8 mouse cellular contexts compared by ENCODE assay signal in genomic region chr2:131209969-131210792, GRCm38 (mm10). TPM values are rescaled to one million over a fixed set of nuclear protein-coding genes. Genes with fewer than 3 reads are reported as not detected.
A peak's percentile ranks its signal among the peaks of the same experiment; 100 is the strongest.
DNase-seq lines count a peak whose midpoint lies in the region; ATAC-seq and TF ChIP-seq lines count a peak whose summit lies in the region.

No protein-coding gene starts in this region.

- 2% methylated on average over 50 of the region's 50 CpGs for WGBS in forebrain, embryonic 11.5 days
- WGBS in heart, embryonic 16.5 days = under 1% methylated on average over 50 of the region's 50 CpGs
- 1% methylated on average over 50 of the region's 50 CpGs for WGBS in liver, embryonic 14.5 days (ENCODE audit: insufficient replicate concordance)
- WGBS in stomach, embryonic 15.5 days = under 1% methylated on average over 50 of the region's 50 CpGs

- no peak for TF ChIP-seq EP300 in liver, embryonic 14.5 days (IDR thresholded peaks at IDR 0.05; ENCODE audit: low read depth)

- H3K9me3 ChIP-seq in E14TG2a.4 (ENCODE audit: low read length) = peaks cover 5% of the 10 kb centered on the region; the same call in 1 of the 2 replicates
- H3K9me3 ChIP-seq in forebrain, embryonic 11.5 days (ENCODE audit: control insufficient read depth, low read length) = no peaks in the 10 kb centered on the region
- no peaks in the 10 kb centered on the region for H3K9me3 ChIP-seq in heart, embryonic 16.5 days (replicated peaks; ENCODE audit: control insufficient read depth, low read length)
- no peaks in the 10 kb centered on the region for H3K9me3 ChIP-seq in liver, embryonic 14.5 days (ENCODE audit: control insufficient read depth, low read length)
- H3K9me3 ChIP-seq in stomach, embryonic 15.5 days = no peaks in the 10 kb centered on the region

- H3K9ac ChIP-seq in forebrain, embryonic 11.5 days (ENCODE audit: low read length) = peak overlapping the region; percentile 77
- H3K9ac ChIP-seq in heart, embryonic 16.5 days (ENCODE audit: low read length) = peak overlapping the region; percentile 85
- H3K9ac ChIP-seq in liver, embryonic 14.5 days (replicated peaks) = peak overlapping the region; percentile 85
- peak overlapping the region; percentile 42 for H3K9ac ChIP-seq in stomach, embryonic 15.5 days

- H3K4me1 ChIP-seq in E14TG2a.4 (replicated peaks; ENCODE audit: low read depth, low read length) = peaks cover 48% of the 10 kb centered on the region
- peaks cover 5% of the 10 kb centered on the region for H3K4me1 ChIP-seq in forebrain, embryonic 11.5 days (replicated peaks; ENCODE audit: control insufficient read depth, insufficient read depth, low read length)
- peaks cover 17% of the 10 kb centered on the region for H3K4me1 ChIP-seq in heart, embryonic 16.5 days (ENCODE audit: control insufficient read depth, insufficient read depth, low read length)
- H3K4me1 ChIP-seq in liver, embryonic 14.5 days (replicated peaks; ENCODE audit: control insufficient read depth in 2 of 2, insufficient read depth in 2 of 2, low read length in 1 of 2) = peaks cover 83 to 86% of the 10 kb centered on the region in 2 experiments
- peaks cover 25% of the 10 kb centered on the region for H3K4me1 ChIP-seq in stomach, embryonic 15.5 days

- peak overlapping the region; percentile 87 for H3K4me3 ChIP-seq in E14TG2a.4 (replicated peaks; ENCODE audit: low read length)
- H3K4me3 ChIP-seq in forebrain, embryonic 11.5 days (ENCODE audit: low read depth, low read length) = peak overlapping the region; percentile 54
- peak overlapping the region; percentile 71 for H3K4me3 ChIP-seq in heart, embryonic 16.5 days (ENCODE audit: low read length)
- H3K4me3 ChIP-seq in liver, embryonic 14.5 days (ENCODE audit: insufficient read depth in 1 of 2, low read depth in 2 of 2, low read length in 2 of 2) = peak overlapping the region; percentile 68 to 87
- peak overlapping the region; percentile 49 for H3K4me3 ChIP-seq in stomach, embryonic 15.5 days (replicated peaks)

- H3K36me3 ChIP-seq in E14TG2a.4 (ENCODE audit: insufficient read depth, low read length) = 0 out of 2 replicates have a peak, but pooled peaks cover 10% of the 10 kb centered on the region
- H3K36me3 ChIP-seq in forebrain, embryonic 11.5 days (ENCODE audit: control insufficient read depth, insufficient read depth, low read length) = no peaks in the 10 kb centered on the region; the same call in 1 of the 2 replicates
- peaks cover 10% of the 10 kb centered on the region for H3K36me3 ChIP-seq in heart, embryonic 16.5 days (ENCODE audit: control insufficient read depth, insufficient read depth)
- peaks cover 4% of the 10 kb centered on the region; the same call in 1 of the 2 replicates for H3K36me3 ChIP-seq in liver, embryonic 14.5 days (replicated peaks; ENCODE audit: control insufficient read depth, insufficient read depth, low read depth)
- no peaks in the 10 kb centered on the region for H3K36me3 ChIP-seq in stomach, embryonic 15.5 days

- H3K27me3 ChIP-seq in E14TG2a.4 (ENCODE audit: insufficient read depth, low read length) = peaks cover 16% of the 10 kb centered on the region; the same call in 1 of the 2 replicates
- no peaks in the 10 kb centered on the region for H3K27me3 ChIP-seq in forebrain, embryonic 11.5 days (ENCODE audit: control insufficient read depth, insufficient read depth, low read length)
- no peaks in the 10 kb centered on the region for H3K27me3 ChIP-seq in heart, embryonic 16.5 days (ENCODE audit: control insufficient read depth, insufficient read depth, low read length)
- no peaks in the 10 kb centered on the region for H3K27me3 ChIP-seq in liver, embryonic 14.5 days (ENCODE audit: control insufficient read depth, insufficient read depth, low read length)
- no peaks in the 10 kb centered on the region for H3K27me3 ChIP-seq in stomach, embryonic 15.5 days (replicated peaks)

- peak; percentile 98 for ATAC-seq in forebrain, embryonic 11.5 days (replicated peaks; ENCODE audit: low FRiP score)
- peak; percentile 96 for ATAC-seq in heart, embryonic 16.5 days (replicated peaks; ENCODE audit: extremely low read depth, insufficient read depth, low FRiP score)
- ATAC-seq in liver, embryonic 14.5 days (ENCODE audit: insufficient read depth) = peak; percentile 79
- peak; percentile 92 for ATAC-seq in stomach, embryonic 15.5 days (ENCODE audit: insufficient read depth, low FRiP score, low read depth)

- DNase-seq in c-Kit-positive CD71-positive TER-119-negative erythroid progenitor cells, embryonic 14.5 days (ENCODE audit: low read depth) = peak; percentile 83
- peak; percentile 96 for DNase-seq in forebrain, embryonic 11.5 days (ENCODE audit: low spot score)
- peak; percentile 96 to 98 for DNase-seq in kidney, postnatal 25 days
- peak; percentile 87 to 88 (median 88) for DNase-seq in liver, embryonic 14.5 days (ENCODE audit: low read depth in 3 of 3, low spot score in 3 of 3)
- DNase-seq in neural tube, embryonic 10.5 days (ENCODE audit: extremely low spot score, low spot score) = peak; percentile 95

- peak overlapping the region; percentile 64 for H3K27ac ChIP-seq in forebrain, embryonic 11.5 days (ENCODE audit: low read depth, low read length)
- peak overlapping the region; percentile 95 for H3K27ac ChIP-seq in heart, embryonic 16.5 days (ENCODE audit: low read length)
- peak overlapping the region; percentile 91 for H3K27ac ChIP-seq in liver, embryonic 14.5 days
- peak overlapping the region; percentile 93 for H3K27ac ChIP-seq in stomach, embryonic 15.5 days

- peak; percentile 26; the same call in 1 of the 2 replicates for TF ChIP-seq CTCF in E14TG2a.4 (conservative IDR thresholded peaks at IDR 0.05; ENCODE audit: low read length)
- TF ChIP-seq CTCF in liver, embryonic 14.5 days (IDR thresholded peaks at IDR 0.05; ENCODE audit: low read depth) = peak; percentile 99

- peak overlapping the region; percentile 68 for H3K4me2 ChIP-seq in forebrain, embryonic 11.5 days (ENCODE audit: low read depth, low read length, severe bottlenecking)
- peak overlapping the region; percentile 71 for H3K4me2 ChIP-seq in heart, embryonic 16.5 days (ENCODE audit: low read depth, low read length)
- H3K4me2 ChIP-seq in liver, embryonic 14.5 days (ENCODE audit: low read depth) = peak overlapping the region; percentile 89
- H3K4me2 ChIP-seq in stomach, embryonic 15.5 days = peak overlapping the region; percentile 58

RNA-seq across cellular contexts. Expression of gene Ap5s1, which starts 3.3 kb away (rescaled TPM):
- polyA plus RNA-seq in forebrain, embryonic 11.5 days (2014; fragmentation: Nextera tagmentation; extraction: Ambion mirVana) = 30.6 and 31.4 TPM in 2 replicates
- 40.7 and 41.9 TPM in 2 replicates for polyA plus RNA-seq in heart, embryonic 16.5 days (2015; fragmentation: Nextera tagmentation; extraction: Ambion mirVana)
- 19.5 and 20.0 TPM in 2 replicates for polyA plus RNA-seq in liver, embryonic 14.5 days (2012; rRNA removed)
- polyA plus RNA-seq in liver, embryonic 14.5 days (2014; fragmentation: Nextera tagmentation; extraction: Ambion mirVana) = 13.1 and 17.0 TPM in 2 replicates
- 23.2 and 23.7 TPM in 2 replicates for polyA plus RNA-seq in stomach, embryonic 15.5 days (2015; fragmentation: Nextera tagmentation; extraction: Ambion mirVana)

RNA-seq across cellular contexts. Expression of gene Spef1, which starts 23.1 kb away (rescaled TPM):
- 9.3 and 10.3 TPM in 2 replicates for polyA plus RNA-seq in forebrain, embryonic 11.5 days (2014; fragmentation: Nextera tagmentation; extraction: Ambion mirVana)
- polyA plus RNA-seq in heart, embryonic 16.5 days (2015; fragmentation: Nextera tagmentation; extraction: Ambion mirVana) = 2.0 and 2.8 TPM in 2 replicates
- polyA plus RNA-seq in liver, embryonic 14.5 days (2012; rRNA removed) = 2.2 TPM in 2 replicates
- polyA plus RNA-seq in liver, embryonic 14.5 days (2014; fragmentation: Nextera tagmentation; extraction: Ambion mirVana) = 1.3 and 1.4 TPM in 2 replicates
- polyA plus RNA-seq in stomach, embryonic 15.5 days (2015; fragmentation: Nextera tagmentation; extraction: Ambion mirVana) = 5.7 TPM in 2 replicates

RNA-seq across cellular contexts. Expression of gene Cdc25b, which starts 23.4 kb away (rescaled TPM):
- 92.2 and 93.0 TPM in 2 replicates for polyA plus RNA-seq in forebrain, embryonic 11.5 days (2014; fragmentation: Nextera tagmentation; extraction: Ambion mirVana)
- polyA plus RNA-seq in heart, embryonic 16.5 days (2015; fragmentation: Nextera tagmentation; extraction: Ambion mirVana) = 50.4 and 55.8 TPM in 2 replicates
- polyA plus RNA-seq in liver, embryonic 14.5 days (2012; rRNA removed) = 156 and 166 TPM in 2 replicates
- 184 and 209 TPM in 2 replicates for polyA plus RNA-seq in liver, embryonic 14.5 days (2014; fragmentation: Nextera tagmentation; extraction: Ambion mirVana)
- polyA plus RNA-seq in stomach, embryonic 15.5 days (2015; fragmentation: Nextera tagmentation; extraction: Ambion mirVana) = 57.6 and 62.6 TPM in 2 replicates

RNA-seq across cellular contexts. Expression of gene Mavs, which starts 23.7 kb away (rescaled TPM):
- polyA plus RNA-seq in forebrain, embryonic 11.5 days (2014; fragmentation: Nextera tagmentation; extraction: Ambion mirVana) = 16.6 and 17.1 TPM in 2 replicates
- 28.2 and 29.6 TPM in 2 replicates for polyA plus RNA-seq in heart, embryonic 16.5 days (2015; fragmentation: Nextera tagmentation; extraction: Ambion mirVana)
- 25.9 and 31.5 TPM in 2 replicates for polyA plus RNA-seq in liver, embryonic 14.5 days (2012; rRNA removed)
- polyA plus RNA-seq in liver, embryonic 14.5 days (2014; fragmentation: Nextera tagmentation; extraction: Ambion mirVana) = 25.9 and 27.4 TPM in 2 replicates
- 19.6 and 20.5 TPM in 2 replicates for polyA plus RNA-seq in stomach, embryonic 15.5 days (2015; fragmentation: Nextera tagmentation; extraction: Ambion mirVana)

RNA-seq across cellular contexts. Expression of gene Cenpb, which starts 30.3 kb away (rescaled TPM):
- polyA plus RNA-seq in forebrain, embryonic 11.5 days (2014; fragmentation: Nextera tagmentation; extraction: Ambion mirVana) = 12.3 and 13.7 TPM in 2 replicates
- 7.4 and 7.9 TPM in 2 replicates for polyA plus RNA-seq in heart, embryonic 16.5 days (2015; fragmentation: Nextera tagmentation; extraction: Ambion mirVana)
- polyA plus RNA-seq in liver, embryonic 14.5 days (2012; rRNA removed) = 11.0 and 12.4 TPM in 2 replicates
- polyA plus RNA-seq in liver, embryonic 14.5 days (2014; fragmentation: Nextera tagmentation; extraction: Ambion mirVana) = 2.7 and 3.0 TPM in 2 replicates
- 15.4 and 16.4 TPM in 2 replicates for polyA plus RNA-seq in stomach, embryonic 15.5 days (2015; fragmentation: Nextera tagmentation; extraction: Ambion mirVana)

Comparison
In these comparisons a context has a peak if more than half of its experiments do, and no peak if none do; other contexts are left out.
1. Peak in every context shown above with its lines: DNase-seq, ATAC-seq, H3K4me3 ChIP-seq and H3K27ac ChIP-seq.